Mouse (Mus musculus) midbrain, embryonic 10.5 days (tissue): ENCODE results near the gene Gm49721. TPM values are rescaled to one million over a fixed set of nuclear protein-coding genes. Genes with fewer than 3 reads are reported as not detected.
A peak's percentile ranks its signal among the peaks of the same experiment; 100 is the strongest.
"Not testable (repeated sequence)": the region's sequence is repeated elsewhere in the genome, so short reads cannot be mapped to it uniquely, and the experiment has no call there.

Experiments
- DNase-seq: peaks from one replicate; pipeline ENCODE4 v3.0.0-alpha.2; 2017; ENCODE audit warnings: low spot score
- H3K27ac ChIP-seq: fragments of 300-500 bp; sonication (generic); replicated peaks from 2 replicates; pipeline ENCODE4 v1.5.1; 2016; ENCODE audit warnings: mild to moderate bottlenecking
- H3K27me3 ChIP-seq: fragments of 300-500 bp; sonication (generic); 2 replicates; pipeline ENCODE4 v1.6.1; 2016; ENCODE audit warnings: low read depth, mild to moderate bottlenecking; ENCODE audit not compliant: poor library complexity, severe bottlenecking
- H3K36me3 ChIP-seq: fragments of 300-500 bp; sonication (generic); 2 replicates; pipeline ENCODE4 v1.6.1; 2016; ENCODE audit warnings: mild to moderate bottlenecking, moderate library complexity
- H3K4me1 ChIP-seq: fragments of 300-500 bp; sonication (generic); 2 replicates; pipeline ENCODE4 v1.6.1; 2016
- H3K4me3 ChIP-seq: fragments of 300-500 bp; sonication (generic); 2 replicates; pipeline ENCODE4 v1.5.1; 2016; ENCODE audit warnings: mild to moderate bottlenecking, moderate library complexity
- H3K9me3 ChIP-seq: fragments of 300-500 bp; sonication (generic); replicated peaks from 2 replicates; pipeline ENCODE4 v1.6.1; 2016; ENCODE audit warnings: mild to moderate bottlenecking
- WGBS: fragments of 180-500 bp; shearing (Covaris S2); methylation state at CpG from one replicate; pipeline ENCODE4 v1.1.7; 2016; 5-methylcytosine and 5-hydroxymethylcytosine counted together
- polyA plus RNA-seq: library from polyadenylated mRNA; unstranded; fragments of >200 nt; fragmentation: Nextera tagmentation; extraction: Ambion mirVana; gene quantifications from 2 replicates; pipeline ENCODE4 v1.2.1, GENCODE M21; 2016

Gene Gm49721
- polyA plus RNA-seq, 1 experiment from 2014 or later: 0.32 TPM

GRCm38 (mm10) chr17:6962936-6963335, 15.8 kb upstream of the Gm49721 start:
- not testable (repeated sequence) for H3K27ac ChIP-seq, H3K4me3 ChIP-seq, H3K4me1 ChIP-seq, H3K36me3 ChIP-seq, DNase-seq, H3K27me3 ChIP-seq, H3K9me3 ChIP-seq
- WGBS: 80% methylated on average over 4 of the region's 4 CpGs

- DNase-seq: peak; percentile 14
- H3K36me3 ChIP-seq, H3K4me1 ChIP-seq, H3K27me3 ChIP-seq, H3K27ac ChIP-seq, H3K9me3 ChIP-seq, H3K4me3 ChIP-seq: not testable (repeated sequence)
- WGBS: 18% methylated on average over 6 of the region's 6 CpGs
Measured at GRCm38 (mm10) chr17:6965364-6965763, 13.3 kb upstream of the Gm49721 start.

DNA sequence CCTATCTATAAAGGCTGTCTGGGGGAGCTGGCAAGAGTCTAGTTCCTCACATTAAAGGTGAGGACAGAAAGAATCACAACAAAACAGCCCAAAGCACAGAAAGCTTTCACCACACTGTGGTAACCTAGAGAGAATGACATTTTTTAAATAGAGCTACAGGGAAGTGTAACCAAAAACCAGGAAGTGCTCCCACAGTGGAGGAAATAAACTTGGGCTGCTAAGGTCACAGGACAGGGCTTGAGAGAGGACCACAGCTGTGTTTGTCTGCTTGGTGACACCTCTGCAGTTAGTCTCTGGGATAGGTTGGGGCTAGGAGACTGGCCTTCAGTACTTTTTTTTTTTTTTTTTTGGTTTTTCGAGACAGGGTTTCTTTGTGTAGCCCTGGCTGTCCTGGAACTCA, 11.0 kb upstream of the Gm49721 start:
- not testable (repeated sequence) for H3K27me3 ChIP-seq, H3K36me3 ChIP-seq, H3K27ac ChIP-seq, H3K4me3 ChIP-seq, H3K4me1 ChIP-seq, DNase-seq, H3K9me3 ChIP-seq
- 63% methylated on average over 1 of the region's 1 CpGs for WGBS

DNA sequence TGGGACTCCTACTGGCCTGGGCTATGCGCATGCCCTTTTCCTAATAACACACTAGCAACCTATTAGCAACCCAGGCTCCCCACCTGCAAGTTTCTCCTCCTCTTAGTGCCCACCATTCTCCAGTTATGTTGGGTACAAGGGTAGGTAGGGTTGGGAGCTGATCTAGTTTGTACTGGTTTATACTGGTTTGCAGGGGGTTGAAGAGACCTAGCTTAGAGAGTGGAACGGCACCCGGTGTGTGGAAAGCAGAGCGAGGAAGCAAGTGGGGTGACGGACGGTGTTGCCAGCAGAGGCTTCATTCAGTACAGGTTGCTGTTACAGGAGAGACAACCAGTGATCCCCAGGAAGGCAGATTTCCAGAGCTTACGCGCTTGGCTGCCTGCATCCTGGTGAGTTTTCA, 8.4 kb upstream of the Gm49721 start, which contains the start of gene Rnaset2b:
Gene Rnaset2b (plus strand): TSS at position 301 of the 400 bp plus-strand sequence.
- DNase-seq, H3K27me3 ChIP-seq, H3K27ac ChIP-seq, H3K36me3 ChIP-seq, H3K4me1 ChIP-seq, H3K9me3 ChIP-seq, H3K4me3 ChIP-seq: not testable (repeated sequence)
- WGBS: 100% methylated on average over 1 of the region's 8 CpGs

- WGBS: 84% methylated on average over 8 of the region's 8 CpGs
- not testable (repeated sequence) for H3K9me3 ChIP-seq, H3K27me3 ChIP-seq
Measured at GRCm38 (mm10) chr17:6971238-6971637, 7.5 kb upstream of the Gm49721 start.

DNA sequence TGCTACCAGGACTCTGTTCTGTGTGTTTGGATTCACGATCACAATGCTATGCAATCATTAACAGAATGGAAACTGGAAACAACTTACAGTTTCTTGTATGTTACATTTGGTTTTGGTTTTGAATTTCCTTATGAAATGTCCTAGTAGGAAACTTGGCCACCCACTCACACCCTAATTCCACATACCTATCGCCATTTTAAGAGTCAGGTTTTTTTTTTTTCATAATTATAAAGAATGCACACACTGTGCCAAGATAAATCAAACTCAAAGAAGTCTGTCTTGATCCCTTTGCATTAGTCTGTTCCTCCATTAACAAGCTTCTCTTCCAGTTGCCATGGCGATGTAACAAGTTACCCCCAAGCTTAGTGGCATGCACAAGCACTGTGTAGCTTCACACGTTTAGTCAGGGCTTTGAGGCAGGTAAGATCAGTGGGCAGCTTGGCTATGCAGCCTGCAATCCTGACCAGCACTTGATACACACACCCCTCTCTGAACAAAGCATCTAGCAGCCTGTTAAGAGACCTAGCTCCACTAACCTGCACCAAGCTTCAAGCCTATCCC, 5.8 kb upstream of the Gm49721 start:
- H3K36me3 ChIP-seq, DNase-seq, H3K27ac ChIP-seq, H3K27me3 ChIP-seq, H3K9me3 ChIP-seq, H3K4me1 ChIP-seq, H3K4me3 ChIP-seq: not testable (repeated sequence)
- 67% methylated on average over 4 of the region's 4 CpGs for WGBS

More at GRCm38 (mm10) chr17:6971238-6971637, 7.5 kb upstream of the Gm49721 start:
- not testable (repeated sequence) for H3K27ac ChIP-seq, H3K36me3 ChIP-seq, H3K4me3 ChIP-seq, H3K4me1 ChIP-seq, DNase-seq

DNA sequence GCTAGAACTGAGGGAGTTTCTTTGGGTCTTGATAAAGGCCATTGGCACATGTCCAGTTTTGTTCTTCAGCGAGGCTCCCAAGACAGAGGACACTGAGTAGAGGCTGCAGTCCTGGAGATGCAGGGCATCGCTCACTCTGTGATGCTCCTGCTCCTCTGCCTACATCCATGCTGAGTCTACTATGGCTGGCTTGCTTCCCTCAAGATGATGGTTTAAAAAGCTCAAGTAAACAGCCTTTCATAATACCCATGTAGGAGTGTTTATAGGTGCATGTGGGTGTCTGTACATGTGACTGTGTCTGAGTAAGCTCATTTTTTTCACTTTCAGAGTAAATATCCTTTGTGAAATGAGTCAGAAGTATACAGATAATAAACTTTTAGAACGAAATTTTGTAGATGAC, 3.7 kb upstream of the Gm49721 start:
- not testable (repeated sequence) for H3K4me1 ChIP-seq, H3K9me3 ChIP-seq, H3K27ac ChIP-seq, H3K36me3 ChIP-seq, DNase-seq, H3K27me3 ChIP-seq, H3K4me3 ChIP-seq
- 77% methylated on average over 3 of the region's 3 CpGs for WGBS

DNA sequence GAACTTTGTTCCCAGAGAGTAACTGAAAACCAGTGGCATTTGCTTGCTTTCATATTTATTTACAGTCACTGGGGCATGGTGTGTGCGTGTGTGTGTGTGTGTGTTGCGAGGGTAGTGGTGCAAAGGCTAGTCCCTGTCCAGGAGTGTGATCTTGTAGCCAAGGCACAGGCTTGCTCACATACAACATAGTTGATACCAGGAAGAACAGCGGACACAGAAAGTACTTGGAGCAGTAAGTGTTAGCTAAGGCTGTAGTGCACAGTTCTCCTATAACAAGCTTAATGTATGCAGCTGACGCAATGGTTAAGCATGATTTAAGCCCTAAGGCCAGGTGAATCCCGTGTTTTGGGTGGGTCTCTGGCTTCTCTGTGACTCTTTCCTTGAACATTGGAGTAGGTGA, 676 bp downstream of the Gm49721 start:
- WGBS: 37% methylated on average over 5 of the region's 5 CpGs
- H3K9me3 ChIP-seq, H3K36me3 ChIP-seq, H3K27me3 ChIP-seq, H3K4me1 ChIP-seq: not testable (repeated sequence)
- DNase-seq: peak; percentile 14
- H3K4me3 ChIP-seq: peak overlapping the region; percentile 59
- H3K27ac ChIP-seq: peak overlapping the region; percentile 84; the same call in 1 of the 2 replicates

GRCm38 (mm10) chr17:6980144-6980543, 1.4 kb downstream of the Gm49721 start:
- H3K27ac ChIP-seq, H3K36me3 ChIP-seq, H3K9me3 ChIP-seq, H3K27me3 ChIP-seq, DNase-seq, H3K4me1 ChIP-seq, H3K4me3 ChIP-seq: not testable (repeated sequence)
- WGBS: 90% methylated on average over 5 of the region's 8 CpGs

DNA sequence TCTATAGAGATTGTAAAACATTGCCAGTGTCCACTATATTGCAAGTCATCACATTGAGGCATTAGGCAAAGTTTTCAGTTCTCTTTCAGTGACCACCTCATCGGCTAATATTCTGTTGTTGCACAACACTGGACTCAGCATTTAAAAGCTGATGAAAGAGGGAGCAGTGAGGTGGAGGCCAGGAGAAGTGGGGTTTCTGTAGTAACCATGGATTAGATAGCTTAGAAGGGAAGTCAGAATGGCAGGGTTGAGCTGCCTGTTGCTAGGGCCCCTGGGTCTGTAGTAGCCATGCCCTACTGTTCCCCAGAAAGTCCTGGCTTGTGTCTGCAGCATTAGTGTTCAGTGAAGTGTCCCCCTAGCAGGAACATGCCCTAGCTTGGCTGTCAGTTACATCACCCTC, 7.4 kb downstream of the Gm49721 start:
- 96% methylated on average over 1 of the region's 1 CpGs for WGBS
- H3K4me3 ChIP-seq, H3K36me3 ChIP-seq, H3K9me3 ChIP-seq, H3K4me1 ChIP-seq, H3K27me3 ChIP-seq, H3K27ac ChIP-seq, DNase-seq: not testable (repeated sequence)

DNA sequence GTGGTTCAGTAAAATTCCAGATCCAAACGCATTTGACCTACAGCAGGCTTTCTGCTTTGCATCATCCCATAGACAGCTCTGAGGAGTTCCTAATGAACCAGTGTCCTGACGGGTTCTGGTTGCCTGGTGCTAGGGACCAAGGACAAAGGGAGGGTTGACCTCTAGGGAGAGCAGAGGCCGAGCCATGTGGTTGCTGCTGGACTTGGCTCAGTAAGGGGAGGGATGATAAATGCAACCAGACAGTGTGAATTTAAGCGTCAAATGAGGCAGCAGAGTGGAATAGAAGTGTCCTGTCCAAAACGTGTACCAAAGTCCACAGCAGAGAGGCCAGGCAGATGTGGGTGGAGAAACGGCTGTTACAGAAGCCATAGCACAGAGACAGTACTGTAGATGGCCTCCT, 16.8 kb downstream of the Gm49721 start:
- not testable (repeated sequence) for DNase-seq, H3K4me1 ChIP-seq
- no CpG with 5 or more reads among the region's 6 CpGs for WGBS

DNA sequence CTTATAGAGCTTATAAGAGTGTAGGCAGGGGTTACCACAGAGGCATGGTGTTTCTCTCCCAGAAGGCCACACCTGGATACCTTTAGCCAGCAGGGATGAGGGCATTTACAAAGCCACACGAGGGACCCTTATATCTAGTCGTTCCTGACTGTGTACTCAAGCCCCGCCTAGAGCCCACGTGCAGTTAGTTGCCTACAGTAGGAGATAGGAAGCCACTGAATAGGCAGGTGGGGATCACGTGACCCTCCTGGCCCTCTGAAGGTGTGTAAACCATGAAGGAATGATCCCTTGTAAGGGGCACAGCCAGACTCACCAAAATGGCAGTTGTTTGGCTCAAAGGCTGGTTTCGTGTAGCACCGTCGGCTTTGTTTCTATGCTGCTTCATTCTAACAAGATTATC, 18.1 kb downstream of the Gm49721 start:
- not testable (repeated sequence) for H3K27me3 ChIP-seq, H3K4me1 ChIP-seq, H3K27ac ChIP-seq, DNase-seq, H3K9me3 ChIP-seq, H3K36me3 ChIP-seq, H3K4me3 ChIP-seq
- 87% methylated on average over 8 of the region's 8 CpGs for WGBS

More for the DNA sequence above, 16.8 kb downstream of the Gm49721 start:
- not testable (repeated sequence) for H3K27me3 ChIP-seq, H3K9me3 ChIP-seq, H3K27ac ChIP-seq, H3K4me3 ChIP-seq, H3K36me3 ChIP-seq

DNA sequence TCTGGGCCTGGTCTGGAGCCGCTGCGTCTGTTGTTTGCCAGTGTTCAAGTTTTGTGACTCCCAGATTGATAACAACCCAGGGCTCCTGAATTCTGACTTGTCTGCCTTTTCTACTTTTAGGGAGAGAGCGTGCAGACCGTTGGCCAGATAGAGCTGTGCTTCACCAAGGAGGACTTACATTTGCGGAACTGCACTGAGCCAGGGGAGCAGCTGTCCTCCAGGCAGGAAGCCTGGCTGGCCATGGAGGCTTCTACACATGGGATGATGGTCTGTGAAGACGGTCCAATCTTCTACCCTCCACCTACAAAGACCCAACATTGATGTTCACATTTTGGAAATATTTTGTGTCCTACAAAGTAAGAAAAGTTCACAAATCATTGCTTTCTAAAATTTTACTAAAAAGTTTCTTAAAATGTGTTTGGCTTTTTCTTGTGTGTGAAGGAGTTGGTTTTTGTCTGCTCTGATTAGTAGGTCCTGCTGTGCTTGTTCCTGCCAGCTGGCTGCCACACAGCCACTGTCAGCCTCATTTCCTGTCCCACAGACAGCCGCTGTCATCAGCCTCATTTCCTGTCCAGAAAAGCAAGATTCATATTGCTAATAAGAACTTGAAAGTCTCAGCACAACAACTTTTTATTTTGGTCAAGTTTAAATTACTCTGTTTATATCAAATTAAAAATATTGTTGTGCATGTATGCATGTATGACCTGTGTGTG, 19.2 kb downstream of the Gm49721 start:
- not testable (repeated sequence) for H3K9me3 ChIP-seq, H3K27ac ChIP-seq, H3K4me3 ChIP-seq, H3K4me1 ChIP-seq, H3K27me3 ChIP-seq, DNase-seq, H3K36me3 ChIP-seq
- 100% methylated on average over 1 of the region's 7 CpGs for WGBS
